Mouse (Mus musculus): ENCODE results near the gene Tfr2.

Gene Tfr2

DNA sequence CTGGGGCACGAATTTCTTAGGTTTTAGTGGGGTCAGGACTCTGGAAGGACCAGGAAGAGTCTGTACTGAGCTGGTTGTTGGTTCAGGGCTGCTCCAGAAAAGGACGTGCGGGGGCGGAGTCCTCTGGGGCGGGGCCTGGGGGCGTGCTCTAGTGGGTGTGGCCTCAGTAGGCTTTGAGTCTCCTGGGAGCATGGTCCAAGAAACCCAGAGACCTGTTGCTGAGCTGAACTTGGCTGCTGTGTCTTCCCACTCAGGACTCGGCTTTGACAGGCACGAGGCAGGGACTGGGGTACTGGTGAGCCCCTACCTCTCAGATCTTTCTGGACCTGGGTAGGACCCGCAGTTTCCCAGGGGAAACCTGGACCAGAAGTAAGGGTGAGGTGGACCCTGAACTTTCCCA is at the start of gene Tfr2:
TSS of gene Tfr2 (plus strand) at position 176 of the 400 bp plus-strand sequence.
- peak; percentile 71 to 74 for DNase-seq (ENCODE audit: low spot score in 2 of 2)

DNA sequence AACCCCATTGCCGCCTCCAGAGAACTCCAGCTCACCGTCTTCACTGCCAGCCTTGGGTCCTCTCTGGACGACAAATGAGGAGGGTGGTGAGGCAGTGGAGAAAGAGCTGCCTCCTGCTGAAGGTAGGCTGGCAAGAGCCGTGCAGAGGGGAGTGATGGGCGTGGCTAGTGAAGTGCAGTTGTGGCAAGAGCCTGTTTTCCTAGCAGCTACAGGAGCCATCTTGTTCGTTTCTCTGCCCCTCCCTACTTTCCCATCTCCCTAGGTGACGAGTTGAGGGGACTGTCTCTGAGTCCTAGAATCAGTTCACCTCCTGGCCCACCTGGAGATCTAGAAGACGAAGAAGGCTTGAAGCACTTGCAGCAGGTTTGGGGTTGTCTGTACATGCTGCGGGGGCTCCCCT is 47.8 kb upstream of the Tfr2 start:
- DNase-seq (ENCODE audit: low spot score in 2 of 2), result no peak

DNA sequence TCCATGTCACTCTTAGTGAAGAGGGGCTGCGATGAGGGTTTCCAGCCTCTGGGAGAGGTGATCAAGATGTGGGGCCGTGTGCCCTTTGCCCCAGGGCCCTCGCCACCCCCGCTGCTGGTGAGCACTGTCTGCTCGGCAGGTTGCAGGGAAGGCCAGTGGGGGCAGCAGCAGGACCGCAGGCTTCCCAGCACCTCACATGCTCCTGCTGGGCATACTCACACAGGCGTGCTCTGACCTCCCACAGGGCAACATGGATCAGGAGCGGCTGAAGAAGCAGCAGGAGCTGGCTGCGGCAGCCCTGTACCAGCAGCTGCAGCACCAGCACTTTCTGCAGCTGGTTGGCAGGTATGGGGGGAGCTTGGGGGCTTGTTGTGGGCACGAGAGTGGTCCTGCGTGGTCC is 46.9 kb upstream of the Tfr2 start:
- DNase-seq (ENCODE audit: low spot score in 2 of 2), result no peak

DNA sequence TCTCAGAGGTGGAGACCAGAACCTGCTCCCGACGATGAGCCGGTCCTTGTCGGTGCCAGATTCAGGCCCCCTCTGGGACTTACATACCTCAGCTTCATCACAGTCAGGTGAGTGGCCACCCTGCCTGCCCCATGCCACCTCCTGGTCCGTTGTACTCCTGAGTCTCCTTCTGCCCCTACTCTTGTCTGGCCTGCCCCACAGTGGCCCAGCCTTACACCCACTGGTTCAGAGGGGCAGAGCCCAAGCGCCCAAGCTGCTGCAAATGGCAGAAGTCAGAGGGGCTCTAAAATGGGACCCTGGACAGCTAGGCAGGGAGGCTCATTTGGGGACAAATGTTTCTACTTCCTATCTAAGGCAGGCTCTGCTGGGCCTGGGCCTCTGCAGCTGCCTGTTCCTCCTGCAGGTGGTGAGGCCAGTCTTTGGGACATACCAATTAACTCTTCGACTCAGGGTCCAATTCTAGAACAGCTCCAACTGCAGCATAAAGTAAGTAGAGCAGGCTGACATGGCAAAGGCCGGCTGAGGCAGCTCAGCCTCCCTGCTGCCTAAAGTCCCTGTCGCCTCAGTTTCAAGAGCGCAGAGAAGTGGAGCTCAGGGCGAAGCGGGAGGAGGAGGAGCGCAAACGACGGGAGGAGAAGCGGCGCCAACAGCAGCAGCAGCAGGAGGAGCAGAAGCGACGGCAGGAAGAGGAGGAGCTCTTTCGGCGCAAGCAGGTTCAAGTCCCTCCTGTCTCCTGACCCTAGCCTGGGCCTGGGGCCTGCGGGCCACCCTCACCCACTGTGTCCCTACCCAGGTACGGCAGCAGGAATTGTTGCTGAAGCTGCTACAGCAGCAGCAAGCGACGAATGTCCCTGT is 46.0 kb upstream of the Tfr2 start:
- no peak for DNase-seq (ENCODE audit: low spot score in 2 of 2)

DNA sequence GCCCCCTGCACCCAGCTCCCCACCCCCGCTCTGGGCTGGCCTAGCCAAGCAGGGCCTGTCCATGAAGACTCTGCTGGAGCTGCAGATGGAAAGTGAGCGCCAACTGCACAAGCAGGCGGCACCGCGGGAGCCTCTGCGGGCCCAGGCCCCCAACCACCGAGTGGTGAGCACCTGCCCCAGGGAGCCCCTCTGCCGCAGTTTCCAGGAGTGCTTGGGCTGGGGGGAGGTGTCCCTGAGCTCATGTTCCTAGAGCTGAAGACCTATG is 45.5 kb upstream of the Tfr2 start:
- no peak for DNase-seq (ENCODE audit: low spot score in 2 of 2)

DNA sequence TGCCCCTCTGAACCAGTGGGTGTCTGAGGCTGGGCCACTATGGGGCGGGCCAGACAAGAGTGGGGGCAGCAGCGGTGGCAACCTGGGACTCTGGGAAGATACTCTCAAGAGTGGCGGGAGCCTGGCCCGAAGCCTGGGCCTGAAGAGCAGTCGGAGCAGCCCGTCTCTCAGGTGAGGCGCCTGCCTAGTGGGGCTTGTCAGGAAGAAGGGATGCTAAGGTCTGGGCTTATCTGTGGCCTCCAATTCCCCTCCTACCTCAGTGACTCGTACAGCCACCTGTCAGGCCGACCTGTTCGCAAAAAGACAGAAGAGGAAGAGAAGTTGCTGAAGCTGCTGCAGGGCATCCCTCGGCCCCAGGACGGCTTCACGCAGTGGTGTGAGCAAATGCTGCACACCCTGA is 45.0 kb upstream of the Tfr2 start:
- DNase-seq (ENCODE audit: low spot score in 2 of 2), result no peak

DNA sequence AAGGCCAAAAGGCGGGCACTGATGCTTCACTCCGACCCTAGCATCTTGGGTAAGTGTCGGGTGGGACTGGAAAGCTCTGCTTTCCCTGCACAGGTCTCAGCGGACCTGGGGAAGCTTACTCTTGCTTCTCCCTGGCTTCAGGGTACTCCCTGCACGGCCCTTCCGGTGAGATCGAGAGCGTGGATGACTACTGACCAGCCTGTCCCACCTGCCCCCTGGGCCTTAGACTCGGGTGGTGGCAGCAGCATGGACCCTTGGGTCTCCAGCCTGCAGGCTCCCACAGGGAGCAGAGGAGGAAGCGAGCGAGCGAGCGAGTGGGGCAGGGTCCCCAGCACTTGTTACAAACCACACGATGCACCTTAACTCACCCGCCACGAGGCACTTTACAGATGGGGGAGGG is 44.1 kb upstream of the Tfr2 start:
- DNase-seq (ENCODE audit: low spot score in 2 of 2), result no peak

DNA sequence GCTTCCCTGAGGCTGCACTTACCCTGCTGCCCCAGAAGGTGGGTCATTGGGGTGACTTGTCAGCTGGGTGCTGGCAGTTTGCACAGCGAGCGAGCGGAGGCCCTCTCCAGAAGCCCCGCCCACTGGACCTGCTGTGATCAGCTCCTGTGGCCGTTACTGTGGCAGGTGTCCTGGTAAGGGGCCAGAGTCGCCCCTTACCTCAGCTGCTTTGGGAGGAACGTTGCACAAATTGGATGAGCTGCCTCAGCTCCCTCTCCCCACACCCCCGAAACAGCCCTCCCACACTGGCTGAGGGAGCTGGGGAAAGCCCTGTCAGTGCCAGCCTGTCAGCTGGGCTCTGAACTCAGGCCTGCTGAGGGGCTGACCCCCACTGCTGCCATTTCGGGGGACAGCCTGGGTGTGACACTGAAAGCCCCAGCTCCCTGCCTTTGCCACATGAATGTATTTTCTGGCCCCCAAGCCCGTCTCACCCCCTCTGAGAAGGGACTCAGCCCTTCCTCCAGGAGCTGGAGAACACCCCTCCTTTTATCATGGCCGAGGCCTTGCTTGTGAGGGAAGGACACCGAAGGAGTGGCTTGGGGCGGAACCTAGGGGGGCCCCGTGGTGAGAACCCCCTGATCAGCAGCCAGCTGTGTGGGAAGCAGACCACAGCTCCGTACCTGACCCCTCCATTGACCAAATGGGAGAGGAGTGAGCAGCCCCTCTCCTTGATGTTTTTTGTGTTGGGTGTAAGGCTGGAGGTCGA is 43.3 kb upstream of the Tfr2 start:
- no peak for DNase-seq (ENCODE audit: low spot score in 2 of 2)

DNA sequence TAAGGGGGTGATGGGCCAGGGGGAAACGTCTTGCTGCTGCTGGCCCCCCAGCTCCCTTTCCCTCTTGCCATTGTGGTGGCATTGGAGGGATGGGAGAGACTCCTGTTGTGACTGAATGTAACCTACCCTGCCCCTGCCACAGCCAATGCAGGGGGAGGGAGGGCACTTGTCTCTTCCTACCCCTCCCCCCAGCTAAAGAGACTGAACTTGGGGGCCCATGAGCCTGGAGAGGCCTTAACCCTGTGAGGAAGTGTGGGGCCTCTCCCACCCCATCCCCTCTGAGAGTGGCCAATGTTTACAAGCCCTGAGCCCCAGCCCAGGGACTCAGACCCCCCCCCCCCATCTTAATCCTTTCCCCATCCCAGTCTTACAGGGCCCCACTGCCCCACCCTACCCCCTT is 42.2 kb upstream of the Tfr2 start:
- no peak for DNase-seq (ENCODE audit: low spot score in 2 of 2)

DNA sequence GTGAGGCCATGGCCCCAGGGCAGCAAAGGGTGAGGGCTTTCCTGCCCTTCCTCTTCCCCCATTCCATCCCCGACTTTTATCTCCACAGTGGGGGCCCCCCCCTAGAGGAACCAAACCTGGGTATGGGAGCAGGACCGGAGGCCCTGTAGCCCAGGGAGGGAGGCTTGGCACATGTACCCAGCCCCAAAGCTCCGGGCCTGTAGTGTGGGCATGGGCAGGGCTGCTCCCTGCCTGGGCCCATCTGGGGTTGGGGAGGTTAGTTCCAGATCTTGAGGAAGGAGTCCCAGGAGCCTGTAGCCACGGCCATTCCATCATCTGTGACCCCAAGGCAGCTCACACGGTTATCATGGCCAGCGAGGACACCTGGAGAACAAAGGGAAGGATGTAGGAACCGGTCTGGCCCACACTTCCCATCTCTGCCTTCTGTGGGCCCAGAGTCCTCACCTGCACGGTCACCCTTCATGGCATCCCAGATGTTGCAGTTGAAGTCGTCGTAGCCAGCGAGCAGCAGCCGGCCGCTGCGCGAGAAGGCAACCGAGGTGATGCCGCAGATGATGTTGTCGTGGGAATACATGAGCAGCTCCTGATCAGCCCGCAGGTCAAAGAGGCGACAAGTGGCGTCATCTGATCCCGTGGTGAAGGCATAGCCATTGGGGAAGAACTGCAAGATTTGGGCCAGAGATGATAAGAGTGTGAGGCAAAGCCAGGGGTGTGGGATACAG is 41.2 kb upstream of the Tfr2 start:
- no peak for DNase-seq (ENCODE audit: low spot score in 2 of 2)

DNA sequence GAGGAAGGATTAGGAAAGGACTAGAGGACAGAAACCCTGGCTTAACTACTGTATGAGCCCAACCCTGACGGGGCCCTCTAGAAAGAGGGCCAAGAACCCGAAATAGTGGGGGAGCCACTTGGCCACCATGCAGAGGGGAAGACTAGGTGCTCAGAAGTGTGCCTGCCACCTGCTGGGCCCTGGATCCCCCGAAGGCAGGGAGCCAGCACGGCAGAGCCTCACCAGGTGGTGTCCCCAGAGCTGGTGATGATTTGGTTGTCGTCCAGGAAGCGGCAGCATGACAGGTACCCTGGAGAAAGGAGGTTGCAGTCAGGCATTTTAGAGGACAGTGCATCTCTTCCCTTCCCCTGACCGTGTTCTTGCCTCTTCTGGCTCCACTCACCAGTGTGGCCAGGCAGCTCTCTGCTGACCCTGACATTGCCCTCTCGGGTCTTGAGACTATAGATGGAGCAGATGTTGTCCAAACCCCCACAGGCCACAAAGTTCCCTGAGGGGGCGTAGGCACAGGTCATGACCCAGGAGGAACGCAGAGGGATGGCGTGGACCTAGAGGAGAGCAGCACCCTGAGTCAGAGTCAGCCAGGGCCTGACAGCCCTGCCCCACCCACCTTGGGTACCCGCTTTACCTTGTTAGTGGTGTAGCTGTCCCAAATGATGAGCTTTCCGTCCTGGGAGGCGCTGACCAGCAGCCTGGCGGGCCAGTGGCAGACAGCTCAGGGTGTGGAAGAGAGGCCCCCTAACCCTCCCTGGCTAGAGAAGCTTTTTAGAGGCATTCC is 40.2 kb upstream of the Tfr2 start:
- DNase-seq (ENCODE audit: low spot score in 2 of 2), result no peak

DNA sequence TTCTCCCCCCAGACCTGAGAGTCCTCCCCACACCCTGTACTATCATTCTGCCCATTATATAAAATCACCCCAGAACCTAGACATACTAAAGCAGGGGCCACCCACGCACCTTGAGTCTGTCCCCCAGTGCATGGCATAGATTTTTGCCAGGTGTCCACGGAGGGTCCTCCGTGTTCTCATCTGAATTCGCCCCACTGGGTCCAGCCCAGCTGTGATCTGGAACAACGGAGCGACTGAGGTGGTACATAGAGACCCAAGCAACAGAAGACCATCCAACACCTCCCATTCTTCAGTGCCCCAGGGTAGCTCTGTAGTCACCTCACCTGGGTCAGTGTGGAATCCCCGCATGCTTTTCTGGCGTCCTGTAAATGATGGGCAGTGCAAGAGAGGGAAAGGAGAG is 39.6 kb upstream of the Tfr2 start:
- no peak for DNase-seq (ENCODE audit: low spot score in 2 of 2)

DNA sequence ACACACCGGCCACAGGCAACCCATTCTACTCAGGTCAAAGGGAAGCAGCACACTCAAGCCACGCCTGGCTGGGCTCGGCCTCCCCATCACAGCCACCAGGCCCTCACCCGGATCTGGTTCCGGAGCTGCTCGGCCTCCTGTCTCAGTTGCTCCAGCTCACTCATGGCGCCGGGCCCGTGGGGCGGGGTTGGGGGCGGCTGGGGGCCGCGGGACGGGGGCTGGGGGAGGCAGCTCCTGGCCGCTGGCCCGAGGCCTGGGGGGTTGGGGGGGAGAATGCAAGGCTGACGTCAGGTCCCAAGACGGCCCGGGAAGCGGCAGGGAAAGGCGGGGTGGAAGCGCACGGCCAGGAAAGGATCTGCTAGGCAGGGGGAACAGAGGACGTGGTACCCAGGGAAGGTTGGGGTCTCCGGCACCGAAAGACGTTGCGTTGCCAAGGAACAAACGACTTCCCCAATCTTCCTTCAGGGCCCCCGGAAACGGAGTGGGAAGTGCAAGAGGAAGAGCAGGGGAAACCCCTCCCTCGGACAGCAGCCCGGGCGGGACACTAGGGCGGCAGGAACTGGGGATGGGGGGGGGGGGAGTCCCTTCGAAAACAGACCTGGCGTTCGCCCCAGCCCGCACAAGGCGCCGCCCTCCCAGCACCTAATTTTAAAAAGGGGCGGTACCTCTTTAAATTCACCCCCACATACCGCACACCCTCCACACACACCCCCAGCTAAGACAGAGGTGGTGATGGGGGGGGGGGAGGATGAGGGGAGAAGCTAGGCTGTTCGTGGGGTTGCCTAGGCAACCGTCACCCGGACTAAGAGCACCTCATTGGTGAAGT is 38.8 kb upstream of the Tfr2 start:
- peak in 1 of 2 experiments; percentile 43 for DNase-seq (ENCODE audit: low spot score in 2 of 2)

DNA sequence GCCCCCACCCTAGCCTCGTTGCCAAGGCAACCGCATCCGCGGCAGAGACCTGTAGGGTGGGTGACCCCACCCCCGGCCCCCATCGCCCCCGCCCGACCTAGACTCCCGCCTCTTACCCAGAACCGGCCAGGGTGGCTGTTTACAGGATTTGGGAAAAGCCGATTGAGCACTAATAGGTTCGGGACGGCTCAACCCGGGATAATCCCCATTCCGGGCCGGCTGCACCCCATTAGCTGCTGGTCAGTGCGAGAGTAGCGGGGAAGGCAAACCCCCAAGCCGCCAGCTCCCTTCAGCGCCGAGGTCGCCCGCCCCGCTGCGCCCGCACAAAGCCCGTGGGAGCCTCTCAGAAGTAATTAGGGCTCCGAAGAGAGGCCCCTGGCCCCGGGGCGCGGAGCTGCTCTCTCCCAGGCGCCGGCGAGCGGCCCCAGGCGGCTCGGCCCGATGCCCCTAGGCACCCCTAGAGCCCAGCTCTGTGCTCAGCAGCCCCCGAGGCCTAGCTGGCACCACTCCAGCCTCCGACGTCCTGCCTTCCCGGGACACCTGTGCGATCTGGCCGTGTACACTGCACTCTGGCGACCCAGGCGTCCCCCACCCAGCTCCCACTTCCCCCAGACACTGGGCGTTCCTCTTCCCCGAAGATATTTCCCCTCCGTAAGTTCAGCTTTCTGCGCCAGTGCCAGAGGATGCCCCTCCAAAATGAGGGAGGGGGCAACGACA is 38.1 kb upstream of the Tfr2 start:
- peak in 1 of 2 experiments; percentile 44 for DNase-seq (ENCODE audit: low spot score in 2 of 2)

DNA sequence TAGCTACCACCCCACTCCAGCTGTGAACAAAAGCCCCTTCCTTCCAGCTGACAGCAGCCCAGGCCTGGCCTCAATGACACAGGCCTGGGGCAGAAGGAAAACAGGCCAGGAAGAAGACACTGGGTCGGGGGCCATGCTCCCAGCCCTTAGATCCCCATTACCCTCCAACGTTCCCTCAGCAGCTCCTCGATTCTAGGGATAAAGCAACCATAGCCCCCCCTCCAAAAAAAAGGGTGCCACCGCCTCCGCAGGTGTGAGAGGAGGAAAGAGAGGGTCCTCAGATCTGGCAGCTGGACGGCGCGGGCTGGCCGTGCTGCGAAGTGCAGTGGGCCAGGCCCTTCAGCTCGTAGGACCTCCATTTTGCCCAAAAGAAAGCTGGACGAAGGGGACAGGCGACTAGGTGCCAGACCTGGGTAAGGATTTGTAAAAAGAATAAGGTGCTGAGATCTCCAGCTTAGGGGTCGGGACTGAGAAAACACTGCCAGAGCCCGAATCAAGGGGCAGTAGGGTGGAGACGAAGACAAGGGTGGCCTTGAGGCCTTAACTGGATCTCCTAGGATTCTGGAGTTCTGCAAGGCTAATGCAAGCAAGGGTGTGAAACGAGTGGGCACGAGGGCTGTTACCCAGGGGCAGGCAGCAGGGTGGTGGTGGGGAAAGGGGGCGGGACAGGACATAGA is 37.4 kb upstream of the Tfr2 start:
- no peak for DNase-seq (ENCODE audit: low spot score in 2 of 2)

DNA sequence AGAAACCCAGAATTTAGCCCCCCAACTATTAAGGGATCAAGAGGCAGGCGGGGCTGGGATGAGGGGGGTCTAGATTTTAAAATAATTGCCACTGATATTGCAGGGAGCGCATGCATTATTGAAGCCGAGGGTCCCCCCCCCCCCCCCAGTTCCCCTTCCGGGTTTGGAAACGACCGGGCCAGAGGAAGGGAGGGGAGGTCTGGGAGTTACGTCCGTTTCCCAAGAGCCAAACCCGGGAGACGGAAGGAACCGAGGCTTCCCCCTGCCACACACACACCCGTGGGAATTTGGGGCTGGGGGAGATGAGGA is 36.9 kb upstream of the Tfr2 start:
- no peak for DNase-seq (ENCODE audit: low spot score in 2 of 2)

DNA sequence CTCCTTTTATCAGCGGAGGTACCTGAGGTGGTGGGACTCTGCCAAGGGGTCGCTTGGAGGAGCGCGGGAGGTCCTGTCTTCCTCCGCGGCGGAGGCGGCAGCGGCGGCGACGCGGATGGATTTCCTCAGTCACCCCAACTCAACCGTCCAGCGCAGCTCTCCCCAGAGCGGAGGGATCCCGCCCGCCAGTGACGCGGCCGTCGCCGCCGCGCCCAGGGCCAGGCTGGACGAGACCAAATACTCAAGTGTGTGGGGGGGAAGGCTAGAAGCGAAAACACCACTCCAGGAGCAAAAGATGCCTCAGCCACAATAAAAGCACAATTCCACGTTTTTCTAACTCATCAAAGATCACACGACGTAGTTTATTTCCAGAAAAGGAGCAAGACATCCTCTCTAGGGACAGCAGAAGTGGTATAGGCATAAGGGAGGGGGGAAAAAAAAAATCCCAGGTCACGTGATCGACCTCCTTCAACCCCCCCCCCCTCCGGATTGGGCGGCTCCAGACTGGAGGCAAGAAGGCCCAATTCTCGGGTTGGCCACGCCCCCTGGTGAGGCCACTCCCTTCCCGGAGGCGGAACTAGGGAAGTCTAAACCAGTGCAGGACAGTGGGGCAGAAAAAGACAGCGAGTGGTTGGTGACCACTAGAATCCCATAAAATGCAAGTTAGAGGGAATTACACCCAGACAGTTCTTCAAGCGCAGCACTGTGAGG is 36.4 kb upstream of the Tfr2 start, which contains the start of the genes Epo and Gnb2:
TSS of gene Epo (minus strand) at position 126 of the 711 bp plus-strand sequence.
TSS of gene Gnb2 (minus strand) at position 394 of the 711 bp plus-strand sequence.
- DNase-seq (ENCODE audit: low spot score in 2 of 2), result peak; percentile 96 to 97

DNA sequence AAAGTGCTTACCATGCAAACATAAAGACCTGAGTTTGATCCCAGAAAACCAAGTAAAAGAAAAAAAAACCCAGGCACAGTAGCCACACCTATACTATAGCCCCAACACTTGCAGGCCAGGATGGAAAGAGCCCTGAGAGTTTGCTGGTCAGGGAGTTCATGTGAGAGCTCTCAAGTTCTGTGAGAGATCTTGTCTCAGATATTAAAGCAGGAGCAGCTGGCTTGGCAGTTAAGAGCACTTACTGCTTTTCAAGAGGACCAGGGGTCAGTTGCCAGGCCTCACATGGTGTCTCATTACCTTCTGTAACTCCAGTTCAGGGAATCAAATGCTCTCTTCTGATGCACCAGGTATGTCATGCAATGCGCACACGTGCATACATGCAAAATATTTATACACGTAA is 34.9 kb upstream of the Tfr2 start:
- DNase-seq (ENCODE audit: low spot score in 2 of 2), result no peak

DNA sequence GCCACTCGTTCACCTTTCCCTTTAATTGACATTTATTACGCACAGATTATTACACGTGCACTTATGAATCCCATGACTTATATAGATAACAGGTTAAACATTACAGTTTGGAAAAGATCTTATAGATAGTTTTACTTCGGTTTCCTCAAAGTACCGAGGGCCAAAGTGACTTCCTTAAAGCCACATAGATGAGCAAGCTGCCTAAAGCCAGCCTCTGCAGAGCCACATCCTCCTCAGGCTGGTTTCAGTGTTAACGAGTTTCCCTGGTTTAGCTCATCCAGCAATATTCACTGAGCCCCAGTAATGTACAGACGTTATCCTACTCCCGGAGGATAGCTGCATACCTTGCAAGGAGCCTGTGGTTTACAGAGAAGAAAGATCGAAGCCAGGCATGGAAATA is 34.3 kb upstream of the Tfr2 start:
- DNase-seq (ENCODE audit: low spot score in 2 of 2), result no peak

Data from spleen, postnatal 14 days (tissue).